Mouse (Mus musculus): ENCODE data around the gene Wfikkn2. TPM values are rescaled to one million over a fixed set of nuclear protein-coding genes. Genes with fewer than 3 reads are reported as not detected.

Gene Wfikkn2
- polyA plus RNA-seq (2014; fragmentation: Illumina TruSeq; extraction: RNeasy Lipid Tissue Mini Kit (QIAGEN cat#74804); ENCODE audit: low replicate concordance) = not detected

DNA sequence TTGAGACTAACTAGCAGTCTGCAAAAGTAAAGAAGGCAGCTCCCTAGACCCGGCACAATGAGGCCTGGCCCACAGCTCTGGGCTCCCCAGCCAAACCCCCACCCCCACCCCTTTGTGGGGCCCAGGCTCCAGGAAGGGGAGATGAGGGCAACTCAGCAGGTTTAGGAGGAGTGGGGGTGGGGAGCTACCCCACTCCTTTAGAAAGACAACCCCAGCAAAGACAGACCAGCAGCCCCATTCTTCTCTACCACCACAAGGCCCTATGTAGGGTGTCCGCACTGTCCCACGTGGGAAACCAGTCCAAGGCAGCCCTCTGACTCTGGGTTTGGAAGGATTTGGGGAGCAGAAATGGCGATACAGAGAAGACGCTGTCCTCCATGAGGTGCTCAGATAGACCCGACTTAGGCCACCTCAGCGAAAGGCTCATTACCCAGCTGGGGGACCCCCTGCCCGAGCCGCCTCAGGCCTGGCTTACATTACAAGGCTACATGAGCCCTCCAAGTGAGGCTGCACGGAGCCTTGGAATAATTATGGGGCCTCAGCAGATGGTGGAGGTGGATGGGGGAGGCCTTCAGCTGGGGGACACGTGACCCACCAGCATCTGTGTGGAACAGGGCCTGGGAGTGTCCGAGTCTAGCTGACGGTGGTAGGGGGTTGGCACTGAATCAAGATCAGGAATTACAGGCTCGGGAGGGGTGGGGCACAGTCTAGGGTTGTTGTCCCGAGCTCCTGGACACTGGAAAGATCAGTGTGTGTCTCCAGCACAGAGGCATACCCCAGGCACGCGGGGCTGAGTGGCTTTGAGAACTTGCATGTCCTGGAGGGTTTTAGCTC, at the start of gene Wfikkn2:
Gene Wfikkn2 (minus strand): TSS at position 51 of the 834 bp plus-strand sequence.

GRCm38 (mm10) chr11:94281199-94282181, 35.7 kb upstream of the Wfikkn2 start, which contains the start of gene Gm21885:
TSS of gene Gm21885 (plus strand) at chr11:94281873.

DNA sequence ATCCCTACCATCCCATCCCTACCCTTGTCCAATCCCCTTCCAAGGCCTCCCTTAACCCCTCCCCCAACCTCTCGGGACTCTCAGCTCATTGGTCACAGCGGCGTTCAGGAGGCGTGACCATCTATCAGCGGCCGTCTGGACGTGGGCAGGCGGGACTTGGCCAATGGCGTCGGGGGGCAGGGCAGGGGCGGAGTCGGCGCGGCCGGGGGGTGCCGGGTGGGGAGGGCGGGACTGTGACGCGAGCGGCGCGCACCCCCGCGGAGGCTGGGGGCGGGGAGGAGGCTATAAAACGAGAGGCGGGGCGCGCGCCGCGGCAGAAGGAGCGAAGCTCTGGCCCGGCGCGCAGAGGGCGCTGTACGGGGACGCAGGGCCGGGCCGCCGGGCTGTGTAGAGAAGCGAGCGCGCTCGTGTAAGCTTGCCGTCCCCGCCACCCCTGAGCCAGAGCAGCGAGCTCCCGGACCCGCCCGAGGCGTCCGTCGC, 34.6 kb downstream of the Wfikkn2 start, which contains the start of gene Tob1:
Gene Tob1 (plus strand): TSS at position 331 of the 480 bp plus-strand sequence.

Other genes starting within 250 kb of the Wfikkn2 start
- gene Spag9, start 249.9 kb downstream of the Wfikkn2 start, polyA plus RNA-seq (2014; fragmentation: Illumina TruSeq; extraction: RNeasy Lipid Tissue Mini Kit (QIAGEN cat#74804); ENCODE audit: low replicate concordance) = 107 TPM
- gene Tob1, start 34.6 kb downstream of the Wfikkn2 start, polyA plus RNA-seq (2014; fragmentation: Illumina TruSeq; extraction: RNeasy Lipid Tissue Mini Kit (QIAGEN cat#74804); ENCODE audit: low replicate concordance) = 476 TPM
- gene Gm21885, start 35.9 kb upstream of the Wfikkn2 start, polyA plus RNA-seq (2014; fragmentation: Illumina TruSeq; extraction: RNeasy Lipid Tissue Mini Kit (QIAGEN cat#74804); ENCODE audit: low replicate concordance) = 36.0 TPM
- gene Luc7l3, start 76.0 kb upstream of the Wfikkn2 start, polyA plus RNA-seq (2014; fragmentation: Illumina TruSeq; extraction: RNeasy Lipid Tissue Mini Kit (QIAGEN cat#74804); ENCODE audit: low replicate concordance) = 291 TPM
- 53.3 TPM for gene Ankrd40, start 82.0 kb upstream of the Wfikkn2 start, polyA plus RNA-seq (2014; fragmentation: Illumina TruSeq; extraction: RNeasy Lipid Tissue Mini Kit (QIAGEN cat#74804); ENCODE audit: low replicate concordance)
- gene Abcc3, start 147.0 kb upstream of the Wfikkn2 start, polyA plus RNA-seq (2014; fragmentation: Illumina TruSeq; extraction: RNeasy Lipid Tissue Mini Kit (QIAGEN cat#74804); ENCODE audit: low replicate concordance) = 7.3 TPM
- not detected for gene Cacna1g, start 228.2 kb upstream of the Wfikkn2 start, polyA plus RNA-seq (2014; fragmentation: Illumina TruSeq; extraction: RNeasy Lipid Tissue Mini Kit (QIAGEN cat#74804); ENCODE audit: low replicate concordance)
- not detected for gene Spata20, start 240.2 kb upstream of the Wfikkn2 start, polyA plus RNA-seq (2014; fragmentation: Illumina TruSeq; extraction: RNeasy Lipid Tissue Mini Kit (QIAGEN cat#74804); ENCODE audit: low replicate concordance)